Mouse (Mus musculus) mammary gland, adult 2 months (tissue): ENCODE measurements around the gene Ccdc66. TPM values are rescaled to one million over a fixed set of nuclear protein-coding genes. Genes with fewer than 3 reads are reported as not detected.

Experiments used
- polyA plus RNA-seq: library from polyadenylated mRNA; depleted of rRNA; stranded (reverse); fragments of >200 nt; gene quantifications from 2 replicates; pipeline ENCODE4 v1.2.3, GENCODE M21; 2012; ENCODE audit warnings: low replicate concordance; rRNA removed

Ccdc66 gene
- polyA plus RNA-seq: 0.73 and 2.5 TPM in 2 replicates

GRCm38 (mm10) chr14:27507894-27508643, at the start of gene Ccdc66:
Ccdc66 (minus strand) TSS chr14:27508460.

Other genes starting within 250 kb of the Ccdc66 start
- 3.9 and 8.7 TPM in 2 replicates for gene Fam208a, start 79.6 kb downstream of the Ccdc66 start, polyA plus RNA-seq
- gene Erc2, start 114.0 kb upstream of the Ccdc66 start, polyA plus RNA-seq: 0.06 and 0.12 TPM in 2 replicates